Mouse (Mus musculus) forebrain, embryonic 14.5 days (tissue): ENCODE data around the gene Stard3. TPM values are rescaled to one million over a fixed set of nuclear protein-coding genes. Genes with fewer than 3 reads are reported as not detected.
A peak's percentile ranks its signal among the peaks of the same experiment; 100 is the strongest.

Source experiments
- ATAC-seq: fragments of 200-750 bp; cut with Nextera tagmentation; 2 replicates; pipeline ENCODE4 v1.8.0; 2017; ENCODE audit warnings: mild to moderate bottlenecking, moderate library complexity
- DNase-seq: peaks from one replicate; pipeline ENCODE4 v3.0.0-alpha.2; 2015; ENCODE audit warnings: low spot score
- H3K27ac ChIP-seq: fragments of 300-500 bp; sonication (generic); 2 replicates; pipeline ENCODE4 v1.5.1; 2014; ENCODE audit warnings: low read depth, mild to moderate bottlenecking, control low read depth, low read length, moderate library complexity
- H3K27me3 ChIP-seq: fragments of 300-500 bp; sonication (generic); replicated peaks from 2 replicates; pipeline ENCODE4 v1.6.1; 2014; ENCODE audit warnings: low read length, control low read depth, mixed read lengths; ENCODE audit not compliant: control insufficient read depth, insufficient read depth
- H3K36me3 ChIP-seq: fragments of 300-500 bp; sonication (generic); 2 replicates; pipeline ENCODE4 v1.6.1; 2014; ENCODE audit warnings: low read length, control low read depth; ENCODE audit not compliant: control insufficient read depth, insufficient read depth
- H3K4me1 ChIP-seq: fragments of 300-500 bp; sonication (generic); 2 replicates; pipeline ENCODE4 v1.6.1; 2014; ENCODE audit warnings: antibody characterized with exemption, low read length, control low read depth; ENCODE audit not compliant: control insufficient read depth, insufficient read depth
- H3K4me2 ChIP-seq: fragments of 300-500 bp; sonication (generic); 2 replicates; pipeline ENCODE4 v1.6.1; 2014; ENCODE audit warnings: mild to moderate bottlenecking, control low read depth, low read length
- H3K4me3 ChIP-seq: fragments of 300-500 bp; sonication (generic); 2 replicates; pipeline ENCODE4 v1.5.1; 2014; ENCODE audit warnings: low read depth, low read length, control low read depth
- H3K9ac ChIP-seq: fragments of 300-500 bp; sonication (generic); 2 replicates; pipeline ENCODE4 v1.6.1; 2014; ENCODE audit warnings: mild to moderate bottlenecking, low read length, control low read depth, moderate library complexity
- H3K9me3 ChIP-seq: fragments of 300-500 bp; sonication (generic); replicated peaks from 2 replicates; pipeline ENCODE4 v1.6.1; 2016; ENCODE audit warnings: low read length, control low read depth, mixed read lengths; ENCODE audit not compliant: control insufficient read depth
- WGBS: fragments of 180-500 bp; shearing (Covaris S2); extraction: QIAGEN DNeasy Blood & Tissue Kit; methylation state at CpG from one replicate; pipeline ENCODE4 v1.1.7; 2014; 5-methylcytosine and 5-hydroxymethylcytosine counted together
- polyA plus RNA-seq: library from polyadenylated mRNA; unstranded; fragments of >200 nt; fragmentation: Nextera tagmentation; extraction: Ambion mirVana; gene quantifications from 2 replicates; pipeline ENCODE4 v1.2.1, GENCODE M21; 2014

Gene Stard3
- polyA plus RNA-seq, 1 experiment from 2014 or later: 43.8 TPM

DNA sequence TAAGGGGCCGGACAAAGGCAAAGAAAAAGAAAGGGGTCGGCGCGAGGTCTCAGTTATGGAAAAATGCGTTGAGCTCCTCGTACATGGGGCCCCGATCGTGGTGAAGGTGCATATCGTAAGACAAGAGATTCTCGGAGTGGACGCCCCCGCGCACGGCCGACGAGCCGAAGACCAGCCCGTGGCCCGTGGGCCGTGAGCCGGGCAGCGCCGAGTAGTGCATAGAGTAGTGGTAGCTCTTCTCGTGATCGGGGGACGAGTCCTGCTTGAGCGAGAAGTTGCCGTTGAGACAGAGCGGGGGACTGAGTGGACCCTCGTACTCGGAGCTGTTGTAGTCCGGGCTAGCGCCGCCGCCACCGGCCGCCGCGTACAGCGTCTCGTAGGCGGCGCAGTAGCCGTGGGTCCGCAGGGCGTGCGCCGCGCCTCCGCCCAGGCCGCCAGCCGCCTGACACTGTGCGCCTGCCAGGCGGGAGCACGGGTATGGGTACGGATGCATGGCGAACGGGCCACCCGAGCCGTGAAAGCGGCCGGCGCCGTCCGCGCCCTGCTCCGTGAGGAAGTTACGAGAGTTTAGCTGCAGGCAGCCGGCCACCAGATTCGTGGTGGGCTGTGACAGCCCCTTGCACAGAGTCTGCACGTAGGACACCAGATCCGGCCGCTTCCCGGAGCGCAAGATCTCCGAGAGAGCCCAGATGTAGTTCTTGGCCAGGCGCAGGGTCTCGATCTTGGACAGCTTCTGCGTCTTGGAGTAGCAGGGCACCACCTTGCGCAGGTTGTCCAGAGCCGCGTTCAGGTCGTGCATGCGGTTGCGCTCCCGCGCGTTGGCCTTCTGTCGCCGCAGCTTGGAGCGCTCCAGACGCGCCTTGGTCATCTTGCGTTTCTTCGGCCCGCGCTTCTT lies 30.8 kb upstream of the Stard3 start:
- peak; percentile 14; the same call in 1 of the 2 replicates for ATAC-seq
- H3K9ac ChIP-seq: peak overlapping the region; percentile 90
- 0 out of 2 replicates have a peak, but pooled peaks cover 16% of the 10 kb centered on the region for H3K36me3 ChIP-seq
- peak overlapping the region; percentile 98 for H3K27ac ChIP-seq
- H3K4me2 ChIP-seq: peak overlapping the region; percentile 51
- peaks cover 81% of the 10 kb centered on the region for H3K27me3 ChIP-seq
- under 1% methylated on average over 96 of the region's 97 CpGs for WGBS
- H3K4me3 ChIP-seq: peak overlapping the region; percentile 53
- no peaks in the 10 kb centered on the region for H3K9me3 ChIP-seq
- peaks cover 9% of the 10 kb centered on the region; the same call in 1 of the 2 replicates for H3K4me1 ChIP-seq
- no peak for DNase-seq

DNA sequence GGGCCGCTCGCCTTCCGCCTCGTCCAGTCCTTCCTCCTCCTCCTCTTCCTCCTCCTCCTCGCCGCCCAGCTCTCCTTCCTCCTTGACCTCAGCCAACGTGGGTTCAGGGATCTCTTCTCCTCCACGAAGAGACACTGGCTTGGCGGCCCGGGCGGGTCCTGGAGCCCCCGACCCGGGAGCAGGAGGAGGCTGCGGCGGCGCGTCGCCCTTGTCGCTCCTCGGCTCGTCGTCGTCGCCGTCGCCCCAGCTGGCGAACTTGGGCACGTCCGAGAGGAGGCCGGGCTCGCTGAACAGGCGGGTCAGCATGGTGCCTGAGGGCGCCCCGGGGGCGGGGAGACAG lies 30.2 kb upstream of the Stard3 start:
- ATAC-seq (no peak), DNase-seq (no peak)
- Histone ChIP-seq H3K27me3 (peaks cover 80% of the 10 kb centered on the region), H3K4me2 (peak overlapping the region; percentile 51), H3K4me1 (peaks cover 9% of the 10 kb centered on the region; the same call in 1 of the 2 replicates), H3K4me3 (peak overlapping the region; percentile 53), H3K27ac (peak overlapping the region; percentile 98), H3K9me3 (no peaks in the 10 kb centered on the region), H3K9ac (peak overlapping the region; percentile 90), H3K36me3 (0 out of 2 replicates have a peak, but pooled peaks cover 16% of the 10 kb centered on the region)
- 1% methylated on average over 34 of the region's 35 CpGs for WGBS

DNA sequence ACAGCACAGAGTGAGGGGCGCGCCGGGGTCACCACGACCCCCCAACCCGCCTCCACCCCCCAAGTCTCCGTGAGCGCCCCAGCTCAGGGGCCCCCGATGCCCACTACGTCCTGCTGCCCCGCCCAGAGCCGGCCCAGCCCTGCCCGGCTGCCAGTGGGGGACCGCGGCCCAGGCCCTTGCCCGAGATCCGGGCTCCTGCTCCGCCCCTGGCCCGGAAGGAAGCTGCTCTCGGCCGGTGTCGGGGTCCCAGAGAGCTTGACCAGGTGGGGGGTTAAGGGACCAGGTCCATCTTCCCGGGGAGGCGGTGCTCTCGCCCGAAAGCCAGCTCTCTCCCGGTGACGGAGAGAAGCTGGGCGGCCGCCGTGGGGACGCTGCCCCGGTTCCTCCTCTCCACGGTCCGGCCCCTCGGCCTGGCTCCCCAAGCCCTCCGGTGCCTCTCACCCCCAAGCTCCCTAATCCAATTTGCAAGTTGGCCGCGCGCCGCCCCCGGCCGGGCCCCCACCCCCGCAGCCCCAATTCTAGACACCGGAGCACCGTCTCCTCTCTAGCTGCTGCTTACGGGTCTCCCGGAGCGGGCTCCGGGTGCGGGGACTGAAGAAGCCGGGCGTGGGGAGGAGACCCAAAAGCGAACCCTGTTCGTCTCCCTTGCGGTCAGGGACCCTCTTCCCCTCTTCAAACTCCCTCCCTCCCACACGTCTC lies 29.6 kb upstream of the Stard3 start:
- peak overlapping the region; percentile 51 for H3K4me2 ChIP-seq
- H3K27ac ChIP-seq: peak overlapping the region; percentile 98
- H3K27me3 ChIP-seq: peaks cover 79% of the 10 kb centered on the region

DNA sequence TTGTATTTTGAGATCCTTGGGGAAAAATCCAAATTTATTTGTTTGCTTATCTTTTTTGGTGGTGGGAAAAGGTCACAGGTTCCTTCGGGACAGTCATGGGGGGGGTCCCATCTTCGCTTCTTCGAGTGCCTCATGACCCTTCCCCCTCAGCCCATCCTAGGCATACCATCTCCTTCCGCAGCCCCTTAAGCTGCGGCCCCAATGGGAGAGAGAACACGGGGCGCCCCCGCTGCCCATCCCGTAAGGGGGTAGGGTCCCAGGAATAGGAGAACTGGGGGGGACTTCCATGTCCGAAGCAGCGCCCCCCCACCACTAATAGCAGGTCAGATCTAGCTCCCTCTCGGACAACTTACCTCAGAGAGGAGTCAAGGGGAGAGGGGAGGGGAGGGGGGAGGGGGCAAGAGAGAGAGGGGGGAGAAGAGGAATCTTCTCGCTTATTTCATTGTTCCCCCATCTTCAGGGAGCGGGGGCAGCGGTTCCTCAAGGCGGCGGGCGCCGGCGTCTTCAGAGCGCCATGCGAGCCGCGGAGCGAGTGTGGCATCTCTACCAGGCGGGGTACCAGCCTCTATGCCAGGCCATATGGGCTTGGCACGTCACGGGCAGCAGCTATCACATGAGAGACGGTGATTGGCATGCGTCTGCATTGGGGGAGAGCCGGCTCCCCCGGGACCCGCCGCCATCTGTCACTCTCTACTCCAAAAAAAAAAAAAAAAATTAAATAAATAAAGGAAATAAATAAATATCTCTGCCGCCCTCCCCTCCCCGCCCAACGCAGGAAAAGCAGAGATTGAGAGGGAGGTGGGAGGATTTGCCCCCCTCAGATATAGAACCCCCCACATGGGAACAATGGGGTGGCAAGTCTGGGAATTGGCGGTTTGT lies 28.8 kb upstream of the Stard3 start, which contains the start of gene Neurod2:
Neurod2 (minus strand) TSS at position 568 of the 879 bp plus-strand sequence.
- under 1% methylated on average over 36 of the region's 38 CpGs for WGBS
- ATAC-seq: peak; percentile 80

More for the DNA sequence above, 29.6 kb upstream of the Stard3 start:
- H3K36me3 ChIP-seq: 0 out of 2 replicates have a peak, but pooled peaks cover 16% of the 10 kb centered on the region
- H3K9me3 ChIP-seq: no peaks in the 10 kb centered on the region
- H3K4me3 ChIP-seq: peak overlapping the region; percentile 53
- H3K4me1 ChIP-seq: peaks cover 7% of the 10 kb centered on the region; the same call in 1 of the 2 replicates
- ATAC-seq (peak; percentile 7; the same call in 1 of the 2 replicates), DNase-seq (no peak)
- peak overlapping the region; percentile 90 for H3K9ac ChIP-seq
- under 1% methylated on average over 47 of the region's 56 CpGs for WGBS

DNA sequence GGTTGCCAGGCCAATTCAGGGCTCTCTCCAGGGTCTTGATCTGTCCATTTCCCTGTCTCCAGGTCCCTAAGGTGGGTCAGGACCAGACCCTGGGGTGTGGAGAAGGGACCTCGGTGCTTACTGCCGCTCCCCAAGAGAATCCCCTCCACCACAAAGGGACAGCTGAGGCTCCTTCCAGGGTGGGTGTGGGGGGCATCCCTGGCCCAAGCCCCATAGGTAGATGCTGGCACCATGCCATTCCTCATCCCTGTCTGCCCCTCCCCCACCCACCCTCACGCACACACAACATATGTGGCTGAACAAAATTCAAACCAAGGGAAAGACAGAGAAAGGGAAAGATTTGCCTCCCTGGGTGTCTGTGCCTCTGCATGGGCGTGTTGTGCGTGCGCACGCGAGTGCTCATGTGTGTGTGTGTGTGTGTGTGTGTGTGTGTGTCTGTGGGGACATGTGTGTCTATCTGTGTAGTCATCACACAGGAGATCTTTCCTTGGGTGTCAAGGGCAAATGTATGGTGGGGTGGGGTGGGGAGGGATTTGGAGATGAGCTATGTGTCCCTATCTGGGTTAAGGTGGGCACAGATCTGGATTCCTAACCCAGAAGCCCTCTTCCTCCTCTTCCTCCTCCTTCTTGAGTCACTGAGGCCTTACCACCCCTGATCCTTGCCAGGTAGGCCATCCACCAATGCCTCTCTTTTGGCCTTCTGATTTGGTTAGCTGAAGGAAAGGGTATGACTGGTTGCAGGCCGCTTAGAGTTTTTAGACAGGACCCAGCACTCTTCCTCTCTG lies 28.0 kb upstream of the Stard3 start:
- H3K4me3 ChIP-seq: peak overlapping the region; percentile 13; the same call in 1 of the 2 replicates
- WGBS: 18% methylated on average over 9 of the region's 9 CpGs
- no peaks in the 10 kb centered on the region for H3K9me3 ChIP-seq
- H3K9ac ChIP-seq: peak overlapping the region; percentile 33; the same call in 1 of the 2 replicates
- peak overlapping the region; percentile 90 for H3K27ac ChIP-seq
- H3K36me3 ChIP-seq: 0 out of 2 replicates have a peak, but pooled peaks cover 16% of the 10 kb centered on the region
- DNase-seq (peak; percentile 67), ATAC-seq (peak; percentile 15; the same call in 1 of the 2 replicates)
- H3K4me2 ChIP-seq: peak overlapping the region; percentile 38
- H3K27me3 ChIP-seq: peaks cover 77% of the 10 kb centered on the region
- peaks cover 18% of the 10 kb centered on the region for H3K4me1 ChIP-seq

More for the DNA sequence above, 28.8 kb upstream of the Stard3 start, which contains the start of gene Neurod2:
- Histone ChIP-seq H3K4me3 (peak within 1 kb of the TSS; percentile 53), H3K36me3 (0 out of 2 replicates have a peak, but pooled peaks cover 16% of the 10 kb centered on the region), H3K27me3 (peaks cover 77% of the 10 kb centered on the region), H3K9me3 (no peaks in the 10 kb centered on the region), H3K4me1 (peaks cover 11% of the 10 kb centered on the region), H3K27ac (peak within 1 kb of the TSS; percentile 98), H3K9ac (peak within 1 kb of the TSS; percentile 90), H3K4me2 (peak within 1 kb of the TSS; percentile 51)
- peak; percentile 95 for DNase-seq

DNA sequence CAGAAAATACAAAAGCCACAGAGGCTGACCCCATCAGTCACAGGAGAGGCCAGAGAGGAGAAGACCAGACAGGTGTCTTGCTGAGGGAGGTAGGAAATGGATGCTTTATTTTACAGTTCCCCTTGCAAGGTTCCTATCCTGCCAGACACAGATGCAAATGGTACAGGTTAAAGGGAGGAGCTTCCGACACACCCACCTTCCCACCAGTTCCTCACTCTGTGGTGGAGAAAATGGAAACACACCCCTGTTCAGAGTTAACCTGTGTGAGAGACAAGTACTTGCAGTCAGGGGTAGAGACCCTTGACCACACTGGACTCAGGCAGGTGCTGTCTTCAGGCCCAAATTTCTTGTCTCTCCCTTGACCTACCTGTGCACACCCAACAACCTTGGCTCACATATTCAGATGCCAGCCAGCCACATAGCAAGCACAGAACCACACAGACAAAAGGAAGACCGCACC lies 27.4 kb upstream of the Stard3 start:
- Histone ChIP-seq H3K27me3 (peaks cover 76% of the 10 kb centered on the region), H3K9me3 (no peaks in the 10 kb centered on the region), H3K4me1 (peaks cover 19% of the 10 kb centered on the region), H3K27ac (peak overlapping the region; percentile 90), H3K36me3 (0 out of 2 replicates have a peak, but pooled peaks cover 11% of the 10 kb centered on the region), H3K9ac (no peak overlapping the region), H3K4me2 (no peak overlapping the region), H3K4me3 (no peak overlapping the region)
- ATAC-seq (no peak), DNase-seq (no peak)
- 65% methylated on average over 2 of the region's 2 CpGs for WGBS

DNA sequence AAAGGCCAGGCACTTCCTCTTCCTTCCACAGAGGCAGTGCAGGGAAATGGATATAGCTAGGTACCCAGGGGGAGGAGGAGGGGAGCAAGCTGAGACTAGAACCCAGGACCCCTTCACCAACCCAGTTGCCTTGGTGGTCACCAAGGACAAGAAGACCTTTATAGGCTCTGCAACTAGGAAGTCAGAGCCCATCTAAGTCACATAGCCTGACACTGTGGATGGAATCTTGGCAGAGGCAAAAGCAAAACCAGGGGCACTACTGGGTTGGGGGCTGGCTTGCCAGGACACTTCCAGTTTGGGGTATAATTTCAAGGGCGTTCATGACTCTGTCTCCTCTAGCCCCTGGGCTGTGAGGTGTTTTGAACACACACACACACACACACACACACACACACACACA lies 26.8 kb upstream of the Stard3 start:
- peak overlapping the region; percentile 90; the same call in 1 of the 2 replicates for H3K27ac ChIP-seq
- H3K27me3 ChIP-seq: peaks cover 76% of the 10 kb centered on the region

More for the DNA sequence above, 26.8 kb upstream of the Stard3 start:
- Histone ChIP-seq H3K9me3 (no peaks in the 10 kb centered on the region), H3K4me1 (peaks cover 19% of the 10 kb centered on the region), H3K36me3 (0 out of 2 replicates have a peak, but pooled peaks cover 11% of the 10 kb centered on the region), H3K9ac (no peak overlapping the region), H3K4me2 (no peak overlapping the region), H3K4me3 (no peak overlapping the region)
- no peak for ATAC-seq
- 67% methylated on average over 1 of the region's 1 CpGs for WGBS
- DNase-seq: no peak
